Mouse (Mus musculus) MEL (cell line): Measurements from ENCODE around the gene Rufy3.

Experiments used
- CTCF ChIP-seq, 3 experiments: IDR thresholded peaks in 2 of 3; conservative IDR thresholded peaks in 1 of 3; 2 replicates each; pipeline ENCODE4 v1.5.1; 2011 to 2012; ENCODE audit warnings: low read length in 3 of 3, low read depth in 2 of 3, mild to moderate bottlenecking in 2 of 3, improper control_type of control experiment in 1 of 3, inconsistent platforms in 1 of 3, mixed read lengths in 1 of 3, moderate library complexity in 1 of 3; ENCODE audit not compliant: control insufficient read depth in 1 of 3, insufficient read depth in 1 of 3, poor library complexity in 1 of 3, severe bottlenecking in 1 of 3
- POLR2A ChIP-seq, 2 experiments: IDR thresholded peaks; 2 replicates each; pipeline ENCODE4 v1.6.1; 2011 to 2012; ENCODE audit warnings: low read length in 2 of 2, mild to moderate bottlenecking in 2 of 2, control low read depth in 1 of 2, improper control_type of control experiment in 1 of 2, low read depth in 1 of 2, moderate library complexity in 1 of 2; ENCODE audit not compliant: control insufficient read depth in 1 of 2, insufficient read depth in 1 of 2, poor library complexity in 1 of 2

DNA sequence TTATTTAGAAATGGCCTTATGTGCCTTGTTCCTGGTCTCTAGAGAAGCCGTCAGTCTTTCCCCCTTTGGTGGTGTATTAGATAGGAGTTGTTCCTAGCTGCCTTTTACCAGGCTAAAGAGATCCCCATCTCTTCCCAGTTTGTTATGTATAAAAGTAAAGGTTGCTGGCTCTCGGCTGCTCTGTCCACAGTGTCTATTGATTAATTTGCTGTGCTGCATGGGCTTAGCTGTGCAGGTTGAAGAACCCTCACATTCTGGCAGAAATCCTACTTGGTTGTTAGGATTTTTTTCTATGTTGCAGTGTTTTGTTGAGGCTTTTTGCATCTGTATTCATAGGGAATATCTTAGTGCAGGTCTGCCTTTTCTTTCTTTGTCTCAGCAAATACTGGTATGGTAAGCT lies 37.2 kb downstream of the Rufy3 start:
- no peak for TF ChIP-seq CTCF (IDR thresholded peaks at IDR 0.05 in 2 of 3, conservative IDR thresholded peaks at IDR 0.05 in 1 of 3; ENCODE audit: control insufficient read depth in 1 of 3, insufficient read depth in 1 of 3, low read depth in 2 of 3, low read length in 3 of 3, poor library complexity in 1 of 3, severe bottlenecking in 1 of 3)
- TF ChIP-seq POLR2A (IDR thresholded peaks at IDR 0.05; ENCODE audit: control insufficient read depth in 1 of 2, insufficient read depth in 1 of 2, low read depth in 1 of 2, low read length in 2 of 2, poor library complexity in 1 of 2) = no peak
